Mouse (Mus musculus): ENCODE measurements at regions not wholly inside any gene's neighbourhood (a gene's known extent, or its start where the extent isn't known, plus 50 kb on each side); places are given as distances from the start of the nearest gene placed in this dataset.
A peak's percentile ranks its signal among the peaks of the same experiment; 100 is the strongest.

GRCm38 (mm10) chr10:99682350-99682749 lies 77.1 kb downstream of the Csl start:
- intact Hi-C loops (cut with DNase I): no loop called here
- no peak for DNase-seq
- no peak overlapping the region for H3K27ac ChIP-seq
- no peak overlapping the region for H3K4me3 ChIP-seq
- TF ChIP-seq CTCF (IDR thresholded peaks at IDR 0.05): no peak

- H3K27ac ChIP-seq: no peak overlapping the region
- TF ChIP-seq CTCF (IDR thresholded peaks at IDR 0.05): no peak
- no peak for DNase-seq
- intact Hi-C loops (cut with DNase I): no loop called here
- no peak overlapping the region for H3K4me3 ChIP-seq
These were observed 76.1 kb downstream of the Csl start for GRCm38 (mm10) chr10:99683310-99683709.

GRCm38 (mm10) chr10:99685911-99686310 lies 73.5 kb downstream of the Csl start:
- intact Hi-C loops (cut with DNase I): no loop called here
- no peak for TF ChIP-seq CTCF (IDR thresholded peaks at IDR 0.05)
- no peak for DNase-seq
- Histone ChIP-seq H3K4me3 (no peak overlapping the region), H3K27ac (peak overlapping the region; percentile 75; the same call in 1 of the 2 replicates)

GRCm38 (mm10) chr10:99687011-99687410 lies 72.4 kb downstream of the Csl start:
- H3K27ac ChIP-seq: peak overlapping the region; percentile 75
- peak; percentile 14 for DNase-seq
- no peak overlapping the region for H3K4me3 ChIP-seq
- no peak for TF ChIP-seq CTCF (IDR thresholded peaks at IDR 0.05)
- intact Hi-C loops (cut with DNase I): no loop called here

GRCm38 (mm10) chr10:99697696-99698095 lies 61.8 kb downstream of the Csl start:
- Histone ChIP-seq H3K27ac (peak overlapping the region; percentile 8; the same call in 1 of the 2 replicates), H3K4me3 (peak overlapping the region; percentile 17; the same call in 1 of the 2 replicates)
- intact Hi-C loops (cut with DNase I): no loop called here
- TF ChIP-seq CTCF (IDR thresholded peaks at IDR 0.05): no peak
- no peak for DNase-seq

GRCm38 (mm10) chr10:99699498-99699897 lies 60.0 kb downstream of the Csl start:
- Histone ChIP-seq H3K4me3 (no peak overlapping the region), H3K27ac (no peak overlapping the region)
- TF ChIP-seq CTCF (IDR thresholded peaks at IDR 0.05): no peak
- no peak for DNase-seq
- intact Hi-C loops (cut with DNase I): no loop called here

- DNase-seq: no peak
- intact Hi-C loops (cut with DNase I): no loop called here
- no peak overlapping the region for H3K4me3 ChIP-seq
- no peak overlapping the region for H3K27ac ChIP-seq
- no peak for TF ChIP-seq CTCF (IDR thresholded peaks at IDR 0.05)
These were observed 59.2 kb downstream of the Csl start for GRCm38 (mm10) chr10:99700052-99700777.

Measured in gastrocnemius, adult 2 months (tissue).